Mouse (Mus musculus) bone marrow macrophage, adult 2 months (primary cell): ENCODE results near the gene Cst11.

Source experiments
- CTCF ChIP-seq: IDR thresholded peaks from 2 replicates; pipeline ENCODE4 v1.5.1; 2012; ENCODE audit warnings: low read depth, mild to moderate bottlenecking, low read length, moderate library complexity
- POLR2A ChIP-seq: IDR thresholded peaks from 2 replicates; pipeline ENCODE4 v1.6.1; 2012; ENCODE audit warnings: mild to moderate bottlenecking, low read depth, low read length, borderline replicate concordance

- TF ChIP-seq POLR2A (no peak), CTCF (no peak)
Measured at GRCm38 (mm10) chr2:148754310-148754846, 16.9 kb downstream of the Cst11 start.
